Mouse (Mus musculus): ENCODE data around the gene Lpp. TPM values are rescaled to one million over a fixed set of nuclear protein-coding genes. Genes with fewer than 3 reads are reported as not detected.

Lpp gene
- total and polyA plus RNA-seq, 3 experiments = 7.7 to 25.1 (median 23.6) TPM

- no peak for DNase-seq
- Histone ChIP-seq H3K79me2 (replicated peaks; ENCODE audit: control insufficient read depth, insufficient read depth, low read length) (no peaks in the 10 kb centered on the region), H3K4me3 (no peak overlapping the region), H3K27me3 (ENCODE audit: control insufficient read depth, insufficient read depth, low read length) (no peaks in the 10 kb centered on the region), H3K36me3 (ENCODE audit: control insufficient read depth, insufficient read depth, low read length) (peaks cover 3% of the 10 kb centered on the region; the same call in 1 of the 2 replicates), H3K4me1 (ENCODE audit: control insufficient read depth, insufficient read depth, low read length) (peaks cover 3% of the 10 kb centered on the region), H3K9ac (ENCODE audit: low read depth, low read length) (no peak overlapping the region), H3K27ac (no peak overlapping the region)
- TF ChIP-seq POLR2A (IDR thresholded peaks at IDR 0.05; ENCODE audit: insufficient read depth, low read depth, low read length) = no peak
- TF ChIP-seq EP300 (IDR thresholded peaks at IDR 0.05; ENCODE audit: insufficient read depth, low read depth, low read length) = no peak
- TF ChIP-seq CTCF (IDR thresholded peaks at IDR 0.05) = no peak
- WGBS = 76% methylated on average over 6 of the region's 6 CpGs
- intact Hi-C loops (cut with DNase I) = no loop called here
These were observed 556.9 kb downstream of the Lpp start for GRCm38 (mm10) chr16:24950112-24950743.

- H3K27ac ChIP-seq = no peak overlapping the region
- no peak for DNase-seq
- 75% methylated on average over 5 of the region's 5 CpGs for WGBS
- no peak overlapping the region for H3K4me3 ChIP-seq
- no peaks in the 10 kb centered on the region for H3K27me3 ChIP-seq (ENCODE audit: control insufficient read depth, insufficient read depth, low read length)
- H3K36me3 ChIP-seq (ENCODE audit: control insufficient read depth, insufficient read depth, low read length) = peaks cover 3% of the 10 kb centered on the region; the same call in 1 of the 2 replicates
- peaks cover 3% of the 10 kb centered on the region for H3K4me1 ChIP-seq (ENCODE audit: control insufficient read depth, insufficient read depth, low read length)
- H3K9ac ChIP-seq (ENCODE audit: low read depth, low read length) = no peak overlapping the region
- TF ChIP-seq CTCF (IDR thresholded peaks at IDR 0.05) (no peak), EP300 (IDR thresholded peaks at IDR 0.05; ENCODE audit: insufficient read depth, low read depth, low read length) (no peak), POLR2A (IDR thresholded peaks at IDR 0.05; ENCODE audit: insufficient read depth, low read depth, low read length) (no peak)
- H3K79me2 ChIP-seq (replicated peaks; ENCODE audit: control insufficient read depth, insufficient read depth, low read length) = no peaks in the 10 kb centered on the region
- intact Hi-C loops (cut with DNase I) = no loop called here
These were observed 558.6 kb downstream of the Lpp start for GRCm38 (mm10) chr16:24951909-24952308.

DNA sequence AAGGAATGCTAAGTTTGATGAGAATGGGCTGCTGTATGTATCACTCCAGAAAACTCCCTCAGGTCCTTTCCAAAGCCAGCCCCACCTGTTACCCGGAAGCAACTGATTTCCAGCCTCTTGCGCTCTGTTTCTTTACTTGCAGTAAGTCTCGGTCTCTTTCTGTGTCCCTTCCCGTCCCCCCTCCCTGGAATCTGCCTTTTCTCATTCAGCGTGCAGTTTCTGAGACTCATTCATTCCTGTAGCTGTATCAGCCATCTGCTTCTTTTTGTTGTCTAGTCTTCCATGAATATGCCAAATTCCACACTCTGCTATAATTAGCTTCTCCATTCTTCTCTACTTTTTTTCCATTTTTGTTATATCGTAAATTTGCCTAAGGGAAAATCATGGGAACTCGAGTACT lies 561.7 kb downstream of the Lpp start:
- Histone ChIP-seq H3K9ac (ENCODE audit: low read depth, low read length) (no peak overlapping the region), H3K27me3 (ENCODE audit: control insufficient read depth, insufficient read depth, low read length) (no peaks in the 10 kb centered on the region), H3K4me1 (ENCODE audit: control insufficient read depth, insufficient read depth, low read length) (peaks cover 1% of the 10 kb centered on the region; the same call in 1 of the 2 replicates), H3K36me3 (ENCODE audit: control insufficient read depth, insufficient read depth, low read length) (no peaks in the 10 kb centered on the region), H3K4me3 (no peak overlapping the region), H3K27ac (no peak overlapping the region), H3K79me2 (replicated peaks; ENCODE audit: control insufficient read depth, insufficient read depth, low read length) (no peaks in the 10 kb centered on the region)
- WGBS = 77% methylated on average over 7 of the region's 7 CpGs
- DNase-seq = no peak
- intact Hi-C loops (cut with DNase I) = no loop called here
- TF ChIP-seq POLR2A (IDR thresholded peaks at IDR 0.05; ENCODE audit: insufficient read depth, low read depth, low read length) = no peak
- TF ChIP-seq CTCF (IDR thresholded peaks at IDR 0.05) = no peak
- TF ChIP-seq EP300 (IDR thresholded peaks at IDR 0.05; ENCODE audit: insufficient read depth, low read depth, low read length) = no peak

DNA sequence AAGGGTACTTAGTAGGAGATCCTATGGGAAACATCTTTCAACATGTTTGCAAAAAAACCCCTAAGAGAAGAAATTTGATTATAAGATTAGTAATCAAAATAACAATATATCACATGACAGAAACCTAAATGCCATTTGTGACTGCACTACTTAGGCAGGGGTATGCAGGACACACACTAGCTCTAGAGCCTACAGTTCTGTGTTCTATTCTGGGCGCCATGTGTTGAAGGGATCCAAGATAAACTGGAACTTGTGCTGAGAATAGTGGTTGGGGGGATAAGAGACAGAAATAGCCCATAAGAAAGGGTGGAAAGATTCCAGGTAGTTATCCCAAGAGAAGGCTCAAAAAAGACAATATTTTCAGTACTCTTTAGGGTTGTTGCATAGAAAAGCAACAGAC lies 565.4 kb downstream of the Lpp start:
- Histone ChIP-seq H3K4me3 (no peak overlapping the region), H3K27me3 (ENCODE audit: control insufficient read depth, insufficient read depth, low read length) (no peaks in the 10 kb centered on the region), H3K27ac (peak overlapping the region; percentile 78), H3K36me3 (ENCODE audit: control insufficient read depth, insufficient read depth, low read length) (peaks cover 2% of the 10 kb centered on the region; the same call in 1 of the 2 replicates), H3K9ac (ENCODE audit: low read depth, low read length) (no peak overlapping the region), H3K79me2 (replicated peaks; ENCODE audit: control insufficient read depth, insufficient read depth, low read length) (no peaks in the 10 kb centered on the region), H3K4me1 (ENCODE audit: control insufficient read depth, insufficient read depth, low read length) (peaks cover 4% of the 10 kb centered on the region; the same call in 1 of the 2 replicates)
- DNase-seq = no peak
- no peak for TF ChIP-seq CTCF (IDR thresholded peaks at IDR 0.05)
- WGBS = 61% methylated on average over 1 of the region's 1 CpGs
- intact Hi-C loops (cut with DNase I) = no loop called here

GRCm38 (mm10) chr16:24960901-24961806 lies 567.8 kb downstream of the Lpp start:
- no peak overlapping the region for H3K4me3 ChIP-seq
- intact Hi-C loops (cut with DNase I) = no loop called here
- H3K36me3 ChIP-seq (ENCODE audit: control insufficient read depth, insufficient read depth, low read length) = peaks cover 2% of the 10 kb centered on the region; the same call in 1 of the 2 replicates
- no peaks in the 10 kb centered on the region for H3K79me2 ChIP-seq (replicated peaks; ENCODE audit: control insufficient read depth, insufficient read depth, low read length)
- TF ChIP-seq CTCF (IDR thresholded peaks at IDR 0.05) (peak; percentile 22; the same call in 1 of the 2 replicates), EP300 (IDR thresholded peaks at IDR 0.05; ENCODE audit: insufficient read depth, low read depth, low read length) (no peak), POLR2A (IDR thresholded peaks at IDR 0.05; ENCODE audit: insufficient read depth, low read depth, low read length) (no peak)
- peak; percentile 20 to 23 for DNase-seq
- H3K27ac ChIP-seq = peak overlapping the region; percentile 28
- WGBS = 68% methylated on average over 10 of the region's 10 CpGs
- no peaks in the 10 kb centered on the region for H3K27me3 ChIP-seq (ENCODE audit: control insufficient read depth, insufficient read depth, low read length)
- no peak overlapping the region for H3K9ac ChIP-seq (ENCODE audit: low read depth, low read length)
- peaks cover 4% of the 10 kb centered on the region; the same call in 1 of the 2 replicates for H3K4me1 ChIP-seq (ENCODE audit: control insufficient read depth, insufficient read depth, low read length)

DNA sequence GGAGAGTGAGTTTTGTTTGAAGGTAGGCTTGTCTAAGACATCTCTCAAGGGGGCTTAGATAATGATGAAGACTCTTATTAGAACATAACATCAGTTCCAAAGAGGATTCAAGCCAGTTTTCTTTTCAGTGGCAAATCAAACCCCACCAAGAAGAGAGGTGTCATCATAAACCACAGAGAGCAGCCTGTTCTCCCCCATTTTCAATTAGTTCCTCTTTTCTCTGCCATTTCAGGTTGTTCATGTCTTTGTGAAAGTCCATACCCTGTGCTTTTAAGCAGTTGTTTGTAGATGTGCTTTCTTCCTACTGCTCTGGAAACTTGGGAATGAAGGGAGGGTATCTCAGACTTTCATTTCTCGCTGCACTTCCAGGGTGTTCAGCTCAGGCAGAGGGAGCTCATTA lies 571.0 kb downstream of the Lpp start:
- Histone ChIP-seq H3K4me3 (no peak overlapping the region), H3K9ac (ENCODE audit: low read depth, low read length) (no peak overlapping the region), H3K27ac (no peak overlapping the region), H3K79me2 (replicated peaks; ENCODE audit: control insufficient read depth, insufficient read depth, low read length) (no peaks in the 10 kb centered on the region), H3K4me1 (ENCODE audit: control insufficient read depth, insufficient read depth, low read length) (peaks cover 3% of the 10 kb centered on the region; the same call in 1 of the 2 replicates), H3K36me3 (ENCODE audit: control insufficient read depth, insufficient read depth, low read length) (peaks cover 2% of the 10 kb centered on the region; the same call in 1 of the 2 replicates), H3K27me3 (ENCODE audit: control insufficient read depth, insufficient read depth, low read length) (no peaks in the 10 kb centered on the region)
- WGBS = 91% methylated on average over 1 of the region's 1 CpGs
- no peak for DNase-seq
- intact Hi-C loops (cut with DNase I) = no loop called here
- TF ChIP-seq EP300 (IDR thresholded peaks at IDR 0.05; ENCODE audit: insufficient read depth, low read depth, low read length) = no peak
